Mouse (Mus musculus) kidney, adult 2 months (tissue): ENCODE measurements around the gene Pawr.

Experiments
- CTCF ChIP-seq: fragments of 200-500 bp; conservative IDR thresholded peaks from 2 replicates; pipeline ENCODE4 v1.5.1; 2011; ENCODE audit warnings: low read depth, mild to moderate bottlenecking, control low read depth, low read length, moderate library complexity, mixed read lengths; ENCODE audit not compliant: insufficient read depth, insufficient read length
- POLR2A ChIP-seq: fragments of 200-500 bp; IDR thresholded peaks from one replicate; pipeline ENCODE4 v1.6.1; 2011; ENCODE audit warnings: low read depth, low read length, control low read depth

DNA sequence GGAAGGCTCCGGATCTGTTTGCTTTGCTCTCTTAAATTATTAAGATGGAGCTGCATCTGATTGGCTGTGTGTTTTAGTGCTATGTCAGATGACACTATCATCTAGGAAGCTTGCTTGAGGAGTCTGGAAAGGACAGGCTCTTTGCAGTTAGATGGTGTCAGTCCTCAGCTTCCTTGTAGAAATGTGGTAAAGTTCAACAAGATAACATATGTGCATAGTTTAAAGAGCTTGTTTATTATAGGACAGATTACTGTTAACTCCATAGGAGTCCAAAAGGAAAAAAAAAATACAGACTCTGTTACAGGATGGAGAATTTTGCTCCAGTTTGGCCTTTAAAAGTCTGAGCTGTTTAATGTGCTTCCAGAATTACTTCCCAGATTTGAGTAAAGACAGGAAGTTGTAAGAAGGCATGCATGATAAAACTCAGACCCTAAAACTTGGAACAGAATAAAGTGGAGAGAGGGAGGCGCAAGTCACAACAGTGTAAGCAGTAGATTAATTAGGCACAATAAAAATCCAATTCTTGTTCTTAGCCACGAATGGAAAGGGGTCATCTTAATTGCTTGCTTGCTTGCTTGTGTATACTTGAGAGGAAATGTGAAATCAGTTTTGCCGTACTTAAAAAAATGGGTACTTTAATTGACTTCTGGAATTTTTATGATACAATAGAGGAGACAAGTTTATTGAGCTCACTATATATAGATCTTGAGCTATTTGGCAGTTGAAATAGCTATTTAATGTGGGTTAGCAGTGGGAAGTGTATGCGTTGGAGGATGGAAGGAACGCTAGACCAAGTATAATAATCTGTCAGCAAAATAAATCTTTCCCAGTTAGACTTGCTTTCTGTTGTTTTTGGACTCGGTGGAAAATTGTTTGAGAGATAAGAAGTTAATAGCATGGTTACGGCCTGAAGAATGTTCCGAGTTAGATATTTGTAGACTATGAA lies 18.5 kb downstream of the Pawr start:
- TF ChIP-seq CTCF (no peak), POLR2A (no peak)
